Mouse (Mus musculus) hindbrain, embryonic 16.5 days (tissue): ENCODE results near the gene Erbb4. TPM values are rescaled to one million over a fixed set of nuclear protein-coding genes. Genes with fewer than 3 reads are reported as not detected.

ENCODE experiments used
- ATAC-seq: fragments of 200-750 bp; cut with Nextera tagmentation; 2 replicates; pipeline ENCODE4 v1.8.0; 2017; ENCODE audit warnings: moderate TSS enrichment, moderate library complexity
- H3K27ac ChIP-seq: fragments of 300-500 bp; sonication (generic); 2 replicates; pipeline ENCODE4 v1.5.1; 2014; ENCODE audit warnings: low read depth, mild to moderate bottlenecking, control low read depth, low read length, moderate library complexity
- H3K27me3 ChIP-seq: fragments of 300-500 bp; sonication (generic); replicated peaks from 2 replicates; pipeline ENCODE4 v1.6.1; 2014; ENCODE audit warnings: low read length; ENCODE audit not compliant: control insufficient read depth, insufficient read depth
- H3K36me3 ChIP-seq: fragments of 300-500 bp; sonication (generic); 2 replicates; pipeline ENCODE4 v1.6.1; 2014; ENCODE audit warnings: mild to moderate bottlenecking, low read length, moderate library complexity, mixed read lengths; ENCODE audit not compliant: control insufficient read depth, insufficient read depth
- H3K4me1 ChIP-seq: fragments of 300-500 bp; sonication (generic); 2 replicates; pipeline ENCODE4 v1.6.1; 2014; ENCODE audit warnings: low read depth, low read length; ENCODE audit not compliant: control insufficient read depth, insufficient read depth
- H3K4me2 ChIP-seq: fragments of 300-500 bp; sonication (generic); 2 replicates; pipeline ENCODE4 v1.6.1; 2014; ENCODE audit warnings: mild to moderate bottlenecking, low read length, control low read depth, moderate library complexity
- H3K4me3 ChIP-seq: fragments of 300-500 bp; sonication (generic); 2 replicates; pipeline ENCODE4 v1.5.1; 2014; ENCODE audit warnings: mild to moderate bottlenecking, low read length, control low read depth, moderate library complexity
- H3K9ac ChIP-seq: fragments of 300-500 bp; sonication (generic); 2 replicates; pipeline ENCODE4 v1.6.1; 2014; ENCODE audit warnings: low read depth, mild to moderate bottlenecking, control low read depth, low read length, moderate library complexity
- H3K9me3 ChIP-seq: fragments of 300-500 bp; sonication (generic); 2 replicates; pipeline ENCODE4 v1.6.1; 2014; ENCODE audit warnings: mild to moderate bottlenecking, low read length, moderate library complexity; ENCODE audit not compliant: control insufficient read depth
- WGBS: fragments of 180-500 bp; shearing (Covaris S2); extraction: QIAGEN DNeasy Blood & Tissue Kit; methylation state at CpG from one replicate; pipeline ENCODE4 v1.1.7; 2014; 5-methylcytosine and 5-hydroxymethylcytosine counted together
- polyA plus RNA-seq: library from polyadenylated mRNA; unstranded; fragments of >200 nt; fragmentation: Nextera tagmentation; extraction: Ambion mirVana; gene quantifications from 2 replicates; pipeline ENCODE4 v1.2.1, GENCODE M21; 2015

The Erbb4 gene
- polyA plus RNA-seq, 1 experiment from 2014 or later, result 14.7 TPM

DNA sequence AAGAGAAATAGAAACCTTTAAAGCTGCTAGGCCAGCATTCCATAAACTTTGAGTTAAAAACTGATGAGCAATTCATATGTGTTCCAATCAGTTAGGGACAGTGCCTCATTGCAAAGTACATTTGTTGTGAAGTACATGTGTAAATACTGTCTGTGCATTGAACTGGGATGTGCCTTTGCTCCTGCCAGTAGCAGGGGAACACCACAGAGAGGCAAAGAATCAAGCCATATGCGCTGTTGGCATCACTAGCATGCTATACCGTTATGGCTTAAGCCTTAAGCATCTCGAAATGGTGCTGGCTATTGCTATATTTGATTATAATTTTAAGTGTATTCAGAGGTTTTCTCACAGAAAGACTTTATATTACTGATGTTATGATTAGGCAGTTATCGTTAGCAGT, 58.9 kb downstream of the Erbb4 start:
- Histone ChIP-seq H3K9me3 (no peaks in the 10 kb centered on the region), H3K36me3 (no peaks in the 10 kb centered on the region), H3K27ac (no peak overlapping the region), H3K9ac (no peak overlapping the region), H3K4me3 (no peak overlapping the region), H3K4me2 (no peak overlapping the region), H3K27me3 (no peaks in the 10 kb centered on the region), H3K4me1 (no peaks in the 10 kb centered on the region)
- WGBS, result 91% methylated on average over 4 of the region's 4 CpGs
- ATAC-seq, result no peak

DNA sequence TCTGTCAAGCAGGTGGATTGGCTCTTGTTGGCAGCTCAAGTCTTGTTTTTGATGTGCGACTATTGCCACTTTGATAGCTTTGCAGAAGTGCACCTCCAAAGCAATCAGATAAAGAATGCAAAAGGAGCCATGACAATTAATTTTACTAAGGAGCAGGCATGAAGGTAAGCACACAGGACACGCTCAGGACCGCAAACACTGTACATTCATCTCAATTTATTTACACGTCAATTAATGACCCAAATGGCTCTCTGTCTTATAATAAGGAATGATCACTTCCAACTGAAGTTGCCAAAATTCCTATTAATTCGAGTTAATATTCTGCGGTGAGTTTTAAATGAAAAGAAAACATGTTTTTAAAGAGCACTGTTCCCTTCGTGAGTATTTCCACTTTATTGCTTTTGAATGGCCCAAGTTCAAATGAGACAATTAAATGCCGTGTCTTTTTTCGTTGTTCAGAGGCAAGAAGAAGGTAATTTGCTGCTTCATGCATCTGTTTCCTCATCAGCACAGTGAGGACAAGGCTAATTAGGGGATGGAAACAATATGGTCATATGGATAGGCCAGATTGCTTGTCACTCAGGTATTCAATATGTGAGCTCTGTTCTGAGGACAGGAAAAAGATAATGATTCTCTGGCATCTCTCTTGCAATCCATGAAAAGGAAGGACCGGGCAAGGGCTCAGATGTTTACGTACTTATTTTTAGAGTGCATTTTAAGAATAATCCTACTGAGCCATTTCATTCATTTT, 61.5 kb downstream of the Erbb4 start:
- Histone ChIP-seq H3K27ac (no peak overlapping the region), H3K4me3 (no peak overlapping the region), H3K4me2 (no peak overlapping the region), H3K9ac (no peak overlapping the region), H3K36me3 (no peaks in the 10 kb centered on the region), H3K4me1 (no peaks in the 10 kb centered on the region), H3K9me3 (no peaks in the 10 kb centered on the region), H3K27me3 (no peaks in the 10 kb centered on the region)
- no peak for ATAC-seq
- WGBS, result 64% methylated on average over 11 of the region's 11 CpGs

DNA sequence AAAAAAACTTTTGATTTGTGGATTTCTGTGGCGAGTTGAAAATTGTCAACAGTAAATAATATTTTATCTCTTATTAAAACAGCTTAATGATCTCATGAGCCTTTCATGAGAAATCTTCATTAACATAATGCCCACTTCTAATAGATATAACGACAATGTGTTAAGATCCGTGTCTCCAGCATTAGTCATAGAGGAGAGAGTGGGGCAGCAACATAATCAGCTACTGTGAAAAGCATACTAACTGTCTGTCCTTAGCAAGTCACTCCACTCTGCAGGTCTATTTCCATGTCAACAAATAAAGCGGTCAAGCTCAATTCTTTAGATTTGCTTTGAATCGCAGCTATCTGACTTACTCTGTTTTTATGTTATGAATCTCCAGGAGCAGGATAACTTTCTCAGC, 80.0 kb downstream of the Erbb4 start:
- Histone ChIP-seq H3K36me3 (no peaks in the 10 kb centered on the region), H3K4me1 (no peaks in the 10 kb centered on the region), H3K4me3 (no peak overlapping the region), H3K27ac (no peak overlapping the region), H3K27me3 (no peaks in the 10 kb centered on the region), H3K4me2 (no peak overlapping the region), H3K9me3 (no peaks in the 10 kb centered on the region), H3K9ac (no peak overlapping the region)
- WGBS, result 37% methylated on average over 5 of the region's 5 CpGs
- no peak for ATAC-seq

DNA sequence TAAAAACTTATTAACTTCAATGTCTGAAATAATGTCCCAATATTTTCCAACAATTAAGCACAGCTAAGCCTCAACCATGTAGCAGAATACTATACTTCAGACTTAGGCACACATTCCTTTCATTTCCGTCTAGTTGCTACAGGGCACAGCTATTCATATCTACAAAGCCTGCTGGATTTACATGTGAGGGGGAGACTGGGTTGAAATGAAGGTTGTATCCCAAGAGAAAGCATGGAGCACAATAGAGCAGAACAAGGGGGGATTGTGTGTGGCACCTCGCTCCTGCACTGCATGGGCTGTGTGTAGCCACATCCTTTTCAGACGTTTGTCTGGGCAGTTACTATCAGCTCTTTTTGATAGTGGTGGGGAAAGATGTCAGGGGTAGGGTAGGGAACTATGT, 83.0 kb downstream of the Erbb4 start:
- no peaks in the 10 kb centered on the region for H3K4me1 ChIP-seq
- no peaks in the 10 kb centered on the region for H3K36me3 ChIP-seq
- no peak overlapping the region for H3K27ac ChIP-seq
- no peak overlapping the region for H3K9ac ChIP-seq
- H3K4me3 ChIP-seq, result no peak overlapping the region
- peak; percentile 58 for ATAC-seq
- H3K27me3 ChIP-seq, result no peaks in the 10 kb centered on the region
- 17% methylated on average over 3 of the region's 3 CpGs for whole genome bisulfite sequencing
- H3K4me2 ChIP-seq, result no peak overlapping the region
- H3K9me3 ChIP-seq, result no peaks in the 10 kb centered on the region

DNA sequence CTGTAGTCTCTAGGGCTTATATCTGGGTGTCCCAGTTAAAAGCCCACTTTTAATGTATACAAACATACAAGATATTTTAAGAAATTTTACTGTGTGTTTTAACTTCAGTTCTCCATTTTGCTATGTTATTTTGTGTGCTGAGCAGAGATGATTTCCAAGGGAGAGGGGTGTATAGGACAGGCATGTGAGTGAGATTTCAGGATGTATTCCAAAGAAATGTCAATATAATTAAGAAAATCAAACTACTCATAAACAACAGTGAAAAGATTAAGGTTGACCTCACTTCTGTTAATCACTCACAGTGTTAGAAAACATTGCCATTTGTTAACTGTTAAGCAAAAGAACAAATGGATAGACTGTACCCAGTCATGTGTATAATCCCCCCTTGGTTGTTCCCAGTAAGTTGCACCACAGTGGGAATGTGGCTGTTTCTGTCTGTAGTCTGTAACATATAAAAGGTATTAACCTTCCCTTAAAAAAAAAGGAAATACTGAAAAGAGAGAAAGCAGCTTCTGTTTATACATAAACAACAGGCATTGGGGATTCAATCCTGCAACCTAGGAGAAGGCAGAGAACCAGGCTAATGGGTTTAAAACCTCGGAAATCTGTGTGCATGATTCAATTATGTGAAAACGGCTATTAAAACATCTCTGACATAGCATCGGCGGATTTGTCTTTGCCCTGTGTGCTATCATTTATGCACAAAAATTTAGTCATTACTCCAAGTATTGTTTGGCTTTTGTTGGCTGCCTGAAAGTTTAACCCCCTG, 84.5 kb downstream of the Erbb4 start:
- Histone ChIP-seq H3K4me1 (no peaks in the 10 kb centered on the region), H3K9ac (no peak overlapping the region), H3K4me3 (no peak overlapping the region), H3K36me3 (no peaks in the 10 kb centered on the region), H3K27ac (no peak overlapping the region), H3K9me3 (no peaks in the 10 kb centered on the region), H3K4me2 (no peak overlapping the region), H3K27me3 (no peaks in the 10 kb centered on the region)
- 0 out of 2 replicates have a peak, but pooled peaks have one; percentile 58 for ATAC-seq
- 33% methylated on average over 4 of the region's 4 CpGs for WGBS

DNA sequence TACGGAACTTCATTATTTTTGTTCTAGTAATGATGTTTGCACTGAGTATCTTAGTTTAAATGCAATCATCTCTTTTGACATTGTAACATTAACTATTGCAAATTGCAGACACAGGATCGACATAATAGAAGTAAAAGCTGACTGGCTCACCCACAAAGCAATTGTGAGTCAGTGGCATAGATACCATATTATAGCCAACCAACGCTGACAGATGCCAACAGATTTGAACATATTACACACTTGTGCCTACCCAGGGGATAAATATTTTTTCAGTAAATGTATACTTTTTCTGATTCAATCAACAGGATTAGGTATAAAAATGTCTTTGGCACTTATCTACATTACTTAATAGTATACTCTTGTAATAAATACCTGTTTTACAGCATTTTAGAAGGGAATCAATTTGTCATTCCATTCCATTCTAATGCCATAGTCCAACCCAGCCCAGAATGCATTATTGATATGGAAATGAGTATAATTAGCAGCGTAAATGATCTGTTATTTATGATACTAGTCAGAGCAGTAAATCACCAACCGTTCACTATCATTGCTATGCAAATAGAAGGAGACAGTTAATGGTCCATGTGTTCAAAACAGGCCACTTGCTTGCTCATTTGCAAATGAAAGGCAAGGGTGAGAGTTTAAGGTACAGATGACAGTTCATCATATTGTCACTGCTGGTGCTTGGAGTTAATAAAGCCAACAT, 97.9 kb downstream of the Erbb4 start:
- Histone ChIP-seq H3K4me3 (no peak overlapping the region), H3K27ac (no peak overlapping the region), H3K36me3 (no peaks in the 10 kb centered on the region), H3K9ac (no peak overlapping the region), H3K4me1 (no peaks in the 10 kb centered on the region), H3K4me2 (no peak overlapping the region), H3K27me3 (no peaks in the 10 kb centered on the region), H3K9me3 (no peaks in the 10 kb centered on the region)
- ATAC-seq, result no peak
- 36% methylated on average over 5 of the region's 5 CpGs for WGBS

DNA sequence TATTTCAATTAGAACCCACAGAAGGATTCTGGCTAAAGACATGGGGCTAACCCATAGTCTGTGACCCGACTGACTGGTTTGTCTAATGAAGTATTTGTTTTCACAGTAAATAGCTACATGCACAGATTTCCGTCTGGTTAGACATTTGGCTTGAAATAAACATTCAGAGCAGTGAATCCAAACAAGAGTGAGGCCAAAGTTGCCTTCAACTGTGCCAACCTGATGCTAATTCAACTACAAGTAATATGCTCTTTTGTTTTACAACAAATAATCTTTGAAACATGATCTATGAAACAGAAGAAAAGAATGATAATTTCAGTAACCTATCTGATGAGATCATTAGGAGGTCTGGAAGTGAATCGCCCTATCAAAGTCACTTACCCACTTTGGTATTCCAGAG, 106.5 kb downstream of the Erbb4 start:
- Histone ChIP-seq H3K27ac (no peak overlapping the region), H3K9ac (no peak overlapping the region), H3K36me3 (no peaks in the 10 kb centered on the region), H3K4me2 (no peak overlapping the region), H3K27me3 (no peaks in the 10 kb centered on the region), H3K4me1 (no peaks in the 10 kb centered on the region), H3K4me3 (no peak overlapping the region), H3K9me3 (no peaks in the 10 kb centered on the region)
- WGBS, result 75% methylated on average over 3 of the region's 3 CpGs
- no peak for ATAC-seq

DNA sequence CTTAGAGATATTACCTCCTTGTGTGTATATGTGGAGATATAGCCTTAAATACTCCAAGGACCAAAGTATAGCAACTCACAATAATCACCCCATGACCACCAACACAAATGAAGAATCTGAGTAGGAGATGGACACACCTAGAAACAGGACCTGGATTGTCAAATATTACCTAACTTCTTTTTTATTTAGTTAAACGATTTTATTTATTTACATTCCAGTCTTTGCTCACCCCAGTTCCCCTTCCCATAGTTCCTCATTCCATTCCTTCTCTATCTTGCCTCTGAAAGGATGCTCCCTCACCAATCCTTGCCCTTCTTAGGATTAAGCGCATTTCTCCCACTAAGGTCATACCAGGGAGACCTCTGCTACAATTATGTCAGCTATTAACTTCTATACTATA, 128.6 kb downstream of the Erbb4 start:
- WGBS, result 87% methylated on average over 2 of the region's 2 CpGs
- no peaks in the 10 kb centered on the region for H3K4me1 ChIP-seq
- H3K9me3 ChIP-seq, result no peaks in the 10 kb centered on the region
- no peak overlapping the region for H3K4me2 ChIP-seq
- no peak for ATAC-seq
- H3K9ac ChIP-seq, result no peak overlapping the region
- H3K36me3 ChIP-seq, result no peaks in the 10 kb centered on the region
- H3K27ac ChIP-seq, result no peak overlapping the region
- no peak overlapping the region for H3K4me3 ChIP-seq
- H3K27me3 ChIP-seq, result no peaks in the 10 kb centered on the region

DNA sequence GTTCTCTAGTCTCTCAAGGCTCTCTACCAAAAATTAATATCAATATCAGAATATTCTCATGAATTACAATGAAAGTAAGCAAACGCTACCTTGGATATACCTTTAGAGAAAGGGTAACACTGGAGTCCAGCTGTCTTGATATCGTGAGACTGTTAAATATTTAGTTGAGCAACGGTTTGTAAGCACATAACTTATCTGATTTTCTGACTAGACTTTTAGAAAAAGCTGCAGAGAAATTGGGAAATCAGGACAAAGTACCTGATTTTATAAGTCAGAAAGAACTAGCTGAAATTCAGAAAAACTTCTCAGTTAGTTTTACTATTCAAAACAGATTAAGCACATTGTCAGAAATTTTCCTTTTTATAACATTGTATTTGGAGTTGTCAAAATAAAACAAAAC, 129.3 kb downstream of the Erbb4 start:
- 82% methylated on average over 3 of the region's 3 CpGs for WGBS
- no peak for ATAC-seq

More for the DNA sequence above, 129.3 kb downstream of the Erbb4 start:
- Histone ChIP-seq H3K4me1 (no peaks in the 10 kb centered on the region), H3K27me3 (no peaks in the 10 kb centered on the region), H3K27ac (no peak overlapping the region), H3K4me2 (no peak overlapping the region), H3K9ac (no peak overlapping the region), H3K36me3 (no peaks in the 10 kb centered on the region), H3K9me3 (no peaks in the 10 kb centered on the region), H3K4me3 (no peak overlapping the region)
